Mouse (Mus musculus): ENCODE results near the gene Fbxo31.

Fbxo31 gene

GRCm38 (mm10) chr8:121551065-121551985, 27.3 kb downstream of the Fbxo31 start:
- DNase-seq (ENCODE audit: low read depth) = no peak

GRCm38 (mm10) chr8:121550056-121550455, 28.6 kb downstream of the Fbxo31 start:
- no peak for DNase-seq (ENCODE audit: low read depth)

GRCm38 (mm10) chr8:121547132-121547531, 31.5 kb downstream of the Fbxo31 start:
- peak; percentile 46 for DNase-seq (ENCODE audit: low read depth)

GRCm38 (mm10) chr8:121544936-121545335, 33.7 kb downstream of the Fbxo31 start:
- no peak for DNase-seq (ENCODE audit: low read depth)

- DNase-seq (ENCODE audit: low read depth) = no peak
Measured at GRCm38 (mm10) chr8:121544276-121544785, 34.3 kb downstream of the Fbxo31 start, which contains the start of gene 1700018B08Rik. TSS of gene 1700018B08Rik (minus strand) at chr8:121544320.

- no peak for DNase-seq (ENCODE audit: low read depth)
Measured at GRCm38 (mm10) chr8:121542901-121543300, 35.7 kb downstream of the Fbxo31 start.

- DNase-seq (ENCODE audit: low read depth) = no peak
Measured at GRCm38 (mm10) chr8:121541862-121542261, 36.7 kb downstream of the Fbxo31 start.

- DNase-seq (ENCODE audit: low read depth) = no peak
Measured at GRCm38 (mm10) chr8:121532381-121532780, 46.2 kb downstream of the Fbxo31 start.

GRCm38 (mm10) chr8:121530639-121531038, 48.0 kb downstream of the Fbxo31 start:
- no peak for DNase-seq (ENCODE audit: low read depth)

GRCm38 (mm10) chr8:121528790-121529189, 49.8 kb downstream of the Fbxo31 start:
- DNase-seq (ENCODE audit: low read depth) = no peak

GRCm38 (mm10) chr8:121527751-121528150, 50.9 kb downstream of the Fbxo31 start:
- DNase-seq (ENCODE audit: low read depth) = no peak

- DNase-seq (ENCODE audit: low read depth) = peak; percentile 22
Measured at GRCm38 (mm10) chr8:121526811-121527550, 51.6 kb downstream of the Fbxo31 start.

- DNase-seq (ENCODE audit: low read depth) = no peak
Measured at GRCm38 (mm10) chr8:121525111-121525818, 53.3 kb downstream of the Fbxo31 start.

- DNase-seq (ENCODE audit: low read depth) = peak; percentile 45
Measured at GRCm38 (mm10) chr8:121513429-121513828, 65.2 kb downstream of the Fbxo31 start.

GRCm38 (mm10) chr8:121511751-121512150, 66.9 kb downstream of the Fbxo31 start:
- DNase-seq (ENCODE audit: low read depth) = no peak

Data from fibroblast of lung, adult 2 months (primary cell).